Mouse (Mus musculus): ENCODE measurements around the gene Wdr20. TPM values are rescaled to one million over a fixed set of nuclear protein-coding genes. Genes with fewer than 3 reads are reported as not detected.
"Not testable (repeated sequence)": the region's sequence is repeated elsewhere in the genome, so short reads cannot be mapped to it uniquely, and the experiment has no call there.

The Wdr20 gene
- 19.4 and 26.8 TPM in 2 replicates for polyA plus RNA-seq (2012; rRNA removed)

DNA sequence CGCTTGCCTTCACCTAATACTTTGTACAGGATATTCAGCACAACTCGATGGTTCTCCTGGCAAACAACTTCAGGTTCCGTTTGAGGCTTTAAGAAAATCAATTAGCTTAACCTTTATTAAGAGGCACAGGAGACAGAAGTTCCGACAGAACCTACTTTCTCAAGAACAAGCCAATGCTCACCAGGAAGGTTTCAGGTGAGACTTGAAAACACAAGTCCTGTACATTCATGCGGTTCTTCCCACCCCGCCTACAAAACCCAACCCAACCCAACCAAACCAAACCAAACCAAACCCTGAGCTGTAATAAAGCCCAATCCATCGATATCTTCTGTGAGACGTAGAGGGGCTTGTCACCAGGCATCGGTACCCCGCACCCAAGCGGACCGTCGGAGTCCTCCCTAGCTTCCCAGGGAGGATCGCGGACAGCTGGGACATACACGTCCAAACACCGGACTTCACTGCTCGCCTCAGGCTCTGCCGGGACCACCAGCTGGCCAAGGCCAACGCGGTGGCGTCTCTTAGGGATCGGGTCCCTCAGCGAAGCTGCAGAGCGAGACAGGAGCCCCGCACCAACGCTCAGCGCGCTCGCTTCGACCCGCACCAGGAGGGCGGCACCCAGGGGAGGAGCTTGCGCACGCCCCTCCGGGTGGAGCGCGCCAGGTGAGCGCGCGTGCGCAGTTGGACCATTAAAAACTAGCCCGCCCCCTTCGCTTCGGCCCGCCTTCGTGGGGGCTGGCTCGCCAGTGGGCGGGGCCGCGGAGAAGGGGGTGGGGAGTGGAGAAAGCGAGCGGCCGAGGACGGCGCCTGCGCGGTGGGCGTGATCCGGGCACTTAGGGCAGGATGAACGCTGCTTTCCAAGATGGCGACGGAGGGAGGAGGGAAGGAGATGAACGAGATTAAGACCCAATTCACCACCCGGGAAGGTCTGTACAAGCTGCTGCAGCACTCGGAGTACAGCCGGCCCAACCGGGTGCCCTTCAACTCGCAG, at the start of gene Wdr20:
Gene Wdr20, plus strand, starts transcription at position 775 of the 988 bp plus-strand sequence.
- DNase-seq (ENCODE audit: low read depth, low spot score): peak; percentile 80
- under 1% methylated on average over 69 of the region's 69 CpGs for WGBS

DNA sequence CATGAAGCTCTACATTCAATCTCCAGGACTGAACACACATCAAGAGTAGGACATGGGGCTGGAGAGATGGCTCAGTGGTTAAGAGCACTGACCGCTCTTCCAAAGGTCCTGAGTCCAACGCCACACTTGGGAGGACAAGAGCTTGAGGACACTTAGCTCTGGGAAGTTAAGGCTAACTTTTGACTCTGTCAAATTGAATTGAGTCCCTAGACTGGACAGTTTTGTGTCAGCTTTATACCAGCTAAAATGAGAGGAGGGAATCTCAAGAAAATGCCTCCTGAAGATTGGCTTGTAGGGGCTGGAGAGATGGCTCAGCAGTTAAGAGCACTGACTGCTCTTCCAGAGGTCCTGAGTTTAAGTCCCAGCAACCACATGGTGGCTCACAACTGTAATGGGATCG, 48.8 kb upstream of the Wdr20 start:
- WGBS: 90% methylated on average over 3 of the region's 3 CpGs
- DNase-seq (ENCODE audit: low read depth, low spot score): not testable (repeated sequence)

DNA sequence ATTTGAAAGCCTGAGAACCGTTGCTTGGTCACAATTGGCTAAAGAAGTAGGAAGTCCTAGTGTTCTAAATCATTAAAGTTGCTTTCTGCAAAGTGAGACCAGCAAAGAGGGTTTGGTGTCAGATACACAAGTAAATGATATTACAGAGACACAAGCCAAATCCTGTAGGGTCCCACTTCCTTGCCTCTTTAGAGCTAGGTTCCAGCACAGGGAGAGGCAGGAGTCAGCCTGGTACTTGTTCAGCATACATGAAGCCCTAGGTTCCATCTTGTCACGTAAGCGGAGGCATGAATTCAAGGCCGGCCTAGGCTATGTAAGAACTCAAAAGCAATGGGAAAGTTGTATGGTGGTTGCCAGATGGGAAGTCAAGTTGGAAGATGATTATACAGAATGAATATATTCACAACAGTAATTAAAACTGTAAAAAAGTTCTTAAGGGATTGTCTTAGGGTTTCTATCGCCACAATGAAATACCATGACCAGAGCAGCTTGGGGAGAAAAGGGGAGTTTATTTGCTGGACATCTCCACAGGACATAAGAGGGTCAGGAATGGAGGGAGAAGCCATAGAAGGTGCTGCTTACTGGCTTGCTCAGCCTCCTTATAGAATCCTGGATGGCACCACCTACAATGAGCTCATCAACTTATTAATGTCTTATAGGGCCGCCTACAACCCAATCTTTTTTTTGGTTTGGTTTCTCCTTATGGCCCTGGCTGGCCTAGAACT, 47.7 kb upstream of the Wdr20 start:
- 85% methylated on average over 6 of the region's 6 CpGs for WGBS
- no peak for DNase-seq (ENCODE audit: low read depth, low spot score)

DNA sequence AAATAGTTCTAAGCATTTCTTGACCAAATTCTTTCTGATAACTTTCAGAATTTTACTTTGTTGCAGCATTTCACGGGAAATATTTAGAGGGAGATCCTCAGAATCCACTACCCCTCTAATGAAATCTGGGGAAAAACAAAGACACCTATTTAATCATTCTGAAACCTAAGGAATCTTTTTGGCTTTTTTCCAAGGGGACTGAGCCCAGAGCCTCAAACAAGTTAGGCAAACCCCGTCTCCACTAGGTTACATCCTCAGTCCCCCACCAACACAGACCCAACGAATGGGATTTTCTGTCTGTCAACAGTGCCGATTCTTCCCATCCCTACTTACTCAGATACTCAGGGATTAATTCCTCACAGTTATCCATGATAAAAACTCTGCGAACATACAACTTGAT, 44.4 kb upstream of the Wdr20 start:
- not testable (repeated sequence) for DNase-seq (ENCODE audit: low read depth, low spot score)
- WGBS: 66% methylated on average over 5 of the region's 5 CpGs

DNA sequence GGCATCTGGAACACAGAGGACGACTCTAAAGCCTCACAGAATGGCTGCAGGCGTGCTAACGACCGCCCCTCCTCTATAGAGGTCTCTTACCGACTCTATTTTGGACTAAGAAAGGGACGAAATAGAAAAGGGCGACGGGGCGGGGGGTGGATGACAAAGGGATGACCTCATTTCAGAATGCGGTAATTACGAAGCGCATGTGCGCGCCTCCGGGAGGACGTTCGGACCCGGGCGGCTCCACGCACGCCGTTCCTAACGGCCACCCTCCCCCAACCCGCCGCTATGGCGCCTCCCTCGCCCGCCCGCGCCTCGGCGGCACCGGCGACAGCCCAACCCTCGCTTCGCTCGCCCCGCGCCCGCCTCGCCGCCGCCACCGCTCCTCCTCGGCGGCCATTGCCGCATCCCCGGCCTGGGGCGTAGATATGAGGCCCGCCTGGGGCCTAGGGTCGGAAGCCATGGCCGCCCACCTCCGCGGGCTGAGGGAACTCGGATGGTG, 42.0 kb upstream of the Wdr20 start:
- WGBS: under 1% methylated on average over 55 of the region's 55 CpGs
- DNase-seq (ENCODE audit: low read depth, low spot score): no peak

DNA sequence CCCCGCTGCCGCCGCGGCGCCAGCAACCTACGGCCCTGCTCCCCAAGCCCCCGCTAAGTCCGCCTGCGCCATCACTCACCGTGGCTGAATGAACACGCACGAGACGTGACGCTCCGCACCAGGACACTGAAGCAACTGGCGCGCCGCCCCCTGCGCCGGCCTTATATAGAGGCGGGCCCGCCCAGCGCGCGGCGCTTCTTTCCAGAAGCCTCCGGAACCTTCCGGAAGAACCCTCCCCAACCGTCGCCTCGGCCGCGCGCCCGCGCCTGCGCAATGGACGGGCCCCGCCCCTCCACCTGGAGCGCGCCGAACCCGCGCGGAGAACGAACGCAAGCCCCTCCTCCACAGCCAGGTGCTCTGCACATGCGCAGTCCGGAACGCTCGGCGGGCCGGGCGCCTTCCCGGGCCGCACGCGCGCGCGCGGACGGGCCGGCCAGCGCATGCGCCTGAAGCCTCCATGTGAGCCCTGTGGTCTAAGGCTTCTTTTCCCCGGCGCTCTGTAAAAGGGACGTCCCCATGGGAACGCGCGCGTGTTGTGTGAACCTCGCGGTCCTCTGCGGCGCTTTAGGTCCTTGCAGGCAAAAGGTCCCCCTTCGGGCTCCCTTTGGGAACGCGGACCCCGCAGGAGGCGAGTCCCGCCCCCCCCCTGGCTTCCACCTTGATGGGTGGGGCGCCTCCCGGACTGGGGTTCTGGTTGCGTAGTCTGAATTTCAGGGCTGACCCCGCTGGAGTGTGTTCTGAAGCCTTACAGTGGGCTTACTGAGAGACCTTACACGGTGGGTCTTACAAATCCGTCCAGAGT, 41.4 kb upstream of the Wdr20 start:
- 1% methylated on average over 89 of the region's 89 CpGs for WGBS
- DNase-seq (ENCODE audit: low read depth, low spot score): peak; percentile 73

DNA sequence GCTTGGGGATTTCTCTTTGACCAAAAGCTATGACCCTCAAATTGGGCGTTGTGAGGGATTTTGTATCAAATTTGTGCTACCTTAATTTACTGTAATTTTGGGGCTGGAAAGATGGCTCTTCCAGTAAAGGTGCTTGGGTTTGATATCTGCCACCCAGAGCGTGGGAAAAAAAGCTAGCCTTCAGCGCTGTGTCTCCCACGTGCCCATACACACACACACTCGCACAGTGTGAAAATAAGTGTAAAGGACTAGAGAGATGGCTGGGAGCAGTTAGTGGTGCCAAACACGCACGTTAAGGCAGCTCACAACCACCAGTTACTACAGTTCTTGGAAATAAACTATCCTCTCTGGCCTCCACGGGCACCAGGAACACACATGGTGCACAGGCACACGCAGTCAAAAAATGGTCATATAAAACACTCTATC, 40.8 kb upstream of the Wdr20 start:
- WGBS: 41% methylated on average over 9 of the region's 9 CpGs
- DNase-seq (ENCODE audit: low read depth, low spot score): no peak

DNA sequence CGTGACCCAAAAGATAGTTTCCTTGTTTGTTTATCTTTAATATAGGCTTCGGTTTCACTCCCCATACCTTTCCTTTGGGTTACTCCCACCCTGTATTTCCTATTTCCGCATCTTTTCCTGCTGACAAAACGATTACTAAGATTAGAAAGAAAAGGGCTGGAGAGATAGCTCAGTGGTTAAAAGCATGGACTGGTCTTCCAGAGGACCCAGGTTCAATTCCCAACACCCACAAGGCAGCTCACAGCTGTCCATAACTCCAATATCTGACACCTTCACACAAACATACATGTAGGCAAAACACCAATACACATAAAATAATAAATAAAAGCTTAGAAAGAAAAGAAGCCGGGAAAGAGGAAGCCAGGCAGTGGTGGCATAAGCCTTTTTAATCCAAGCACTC, 40.3 kb upstream of the Wdr20 start:
- no peak for DNase-seq (ENCODE audit: low read depth, low spot score)
- 63% methylated on average over 5 of the region's 5 CpGs for WGBS

DNA sequence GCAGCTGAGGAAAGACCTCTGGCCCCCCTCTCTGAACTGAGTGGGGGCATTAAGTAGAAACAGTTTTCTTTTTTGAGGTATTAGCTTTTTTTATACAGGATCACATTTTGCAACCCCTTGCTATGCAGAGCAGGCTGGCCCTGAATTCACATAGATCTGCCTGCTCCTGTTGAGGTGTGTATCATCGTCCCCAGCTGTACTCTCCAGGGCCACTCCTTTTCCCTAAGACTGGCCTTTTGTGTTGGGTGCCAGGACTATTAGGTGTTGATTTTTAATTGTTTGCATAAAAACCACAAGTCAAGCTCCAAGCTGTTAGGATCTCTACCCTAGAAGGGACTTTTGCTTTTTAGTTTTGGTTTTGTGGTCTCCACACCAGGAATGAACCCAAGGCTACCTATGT, 39.7 kb upstream of the Wdr20 start:
- WGBS: 53% methylated on average over 1 of the region's 1 CpGs
- no peak for DNase-seq (ENCODE audit: low read depth, low spot score)

DNA sequence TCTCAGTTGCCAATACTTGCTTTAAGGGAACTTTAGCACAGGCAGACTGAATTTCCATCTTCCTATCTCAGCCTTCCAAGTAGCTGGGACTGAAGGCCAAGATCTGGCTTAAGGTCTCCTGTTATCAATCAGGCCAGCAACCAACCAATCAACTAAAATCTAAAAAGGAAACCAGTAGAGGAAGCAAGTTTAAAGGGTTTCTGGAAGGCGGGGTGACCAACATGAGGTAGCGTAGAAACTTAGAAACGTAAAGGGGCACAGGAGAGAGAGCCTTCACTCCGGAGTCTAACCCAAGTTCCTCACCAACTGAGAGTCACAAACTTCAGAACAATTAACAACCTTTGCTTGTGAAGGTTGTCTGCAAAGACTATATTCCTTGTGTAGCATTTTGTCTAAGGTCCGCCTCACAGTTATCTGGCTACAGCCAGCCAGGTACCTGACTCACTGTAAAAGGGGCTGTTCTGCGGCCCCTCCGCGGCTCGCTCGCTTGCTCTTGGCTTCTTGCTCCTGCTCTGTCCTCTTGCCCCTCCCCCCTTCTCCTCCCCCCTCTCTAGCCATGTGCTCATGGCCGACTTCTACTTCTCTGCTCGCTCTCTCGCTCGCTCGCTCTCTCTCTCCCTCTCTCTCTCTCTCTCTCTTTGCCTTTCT, 39.1 kb upstream of the Wdr20 start:
- 73% methylated on average over 15 of the region's 15 CpGs for WGBS
- no peak for DNase-seq (ENCODE audit: low read depth, low spot score)

DNA sequence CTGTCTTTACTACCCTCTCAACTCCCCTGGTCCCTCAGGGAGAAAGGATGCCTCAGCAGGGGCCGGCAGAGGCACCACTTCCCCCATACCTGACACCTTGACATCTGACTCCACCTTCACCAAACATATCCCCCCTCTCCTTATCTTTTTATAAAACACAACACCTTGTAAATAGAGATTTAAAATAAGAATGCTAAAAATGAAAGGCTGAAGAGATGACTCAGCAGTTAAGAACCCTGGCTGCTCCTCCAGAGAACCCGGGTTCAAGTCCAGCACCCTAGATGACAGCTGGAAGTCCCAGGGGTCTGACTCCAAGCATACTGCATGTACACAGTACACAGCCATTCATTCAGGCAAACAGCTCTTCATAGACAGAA, 38.6 kb upstream of the Wdr20 start:
- WGBS: 33% methylated on average over 2 of the region's 2 CpGs
- DNase-seq (ENCODE audit: low read depth, low spot score): no peak

DNA sequence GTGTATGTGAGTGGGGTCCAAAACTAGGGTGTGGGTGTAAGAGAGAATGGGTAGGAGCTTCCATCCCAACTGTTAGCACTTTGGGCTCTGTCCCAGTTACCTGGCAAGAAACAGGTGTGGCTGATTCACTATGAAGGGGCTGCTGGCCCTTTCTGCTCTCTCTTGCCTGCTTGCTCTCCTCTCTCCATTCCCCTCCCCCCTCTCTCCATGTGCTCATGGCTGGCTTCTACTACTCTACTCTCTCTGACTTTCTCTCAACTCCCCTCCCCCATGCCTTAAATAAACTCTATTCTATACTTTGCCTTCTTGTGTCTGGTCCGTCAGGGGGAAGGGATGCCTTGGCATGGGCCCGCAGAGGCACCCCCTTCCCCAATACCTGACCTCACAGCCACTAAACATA, 37.0 kb upstream of the Wdr20 start:
- WGBS: 76% methylated on average over 2 of the region's 2 CpGs
- no peak for DNase-seq (ENCODE audit: low read depth, low spot score)

DNA sequence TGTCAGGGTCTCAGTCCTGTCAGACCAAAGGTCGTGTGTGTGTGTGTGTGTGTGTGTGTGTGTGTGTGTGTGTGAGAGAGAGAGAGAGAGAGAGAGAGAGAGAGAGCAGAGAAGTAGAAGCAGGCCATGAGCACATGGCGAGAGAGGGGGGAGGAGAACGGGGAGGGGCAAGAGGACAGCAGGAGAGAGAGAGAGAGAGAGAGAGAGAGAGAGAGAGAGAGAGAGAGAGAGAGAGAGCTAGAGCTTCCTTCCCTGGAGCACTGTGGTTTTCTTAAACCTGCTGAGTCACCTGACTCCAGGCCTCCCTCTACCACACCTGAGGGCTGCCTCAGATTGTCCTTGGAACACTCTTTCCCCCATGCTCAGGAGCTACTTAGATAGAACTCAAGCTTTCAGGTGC, 36.4 kb upstream of the Wdr20 start:
- 38% methylated on average over 2 of the region's 3 CpGs for WGBS
- DNase-seq (ENCODE audit: low read depth, low spot score): not testable (repeated sequence)

DNA sequence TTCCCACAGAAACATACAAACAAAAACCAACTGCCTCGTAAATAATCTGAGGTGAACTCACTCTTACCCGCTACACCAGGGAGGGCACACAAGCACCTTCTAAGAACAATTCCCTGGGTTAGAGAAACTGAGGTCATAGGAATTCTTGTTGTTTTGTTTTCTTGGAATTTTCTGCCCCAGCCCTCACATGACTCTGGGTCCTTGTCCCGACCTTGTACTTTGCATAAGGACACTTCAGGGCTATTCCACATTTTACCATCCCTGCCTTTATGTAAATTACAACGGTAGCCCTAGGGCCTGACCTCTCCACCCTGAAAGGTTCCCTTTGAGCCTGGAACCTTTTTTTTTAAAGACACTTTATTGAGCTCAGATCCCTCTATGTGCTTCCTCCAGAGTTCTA, 35.2 kb upstream of the Wdr20 start, which contains the start of gene Hsp90aa1:
Gene Hsp90aa1, minus strand, starts transcription at position 173 of the 400 bp plus-strand sequence.
- 41% methylated on average over 4 of the region's 4 CpGs for WGBS

DNA sequence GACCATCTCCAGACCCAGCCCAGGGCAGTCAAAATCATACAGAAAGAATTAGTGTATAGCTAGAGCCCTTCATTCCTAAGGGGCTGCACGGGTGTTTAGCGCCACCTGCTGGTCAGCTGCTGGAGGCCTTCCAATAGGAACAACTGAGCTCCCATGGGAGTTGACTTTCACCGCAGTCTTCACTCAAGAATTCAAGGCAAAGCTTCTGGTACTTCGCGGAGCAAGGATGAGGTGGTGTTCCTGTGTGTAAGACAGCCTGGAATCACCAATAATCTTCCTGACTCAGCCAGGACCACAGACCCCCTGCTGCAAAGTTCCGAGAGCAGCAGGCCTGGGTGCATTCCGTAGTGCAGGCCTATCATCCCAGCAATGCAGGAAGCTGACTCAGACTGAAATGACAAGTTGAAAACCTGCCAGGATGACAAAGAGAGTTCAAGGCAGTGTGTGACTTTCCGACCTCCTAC, 34.7 kb upstream of the Wdr20 start:
- 21% methylated on average over 8 of the region's 8 CpGs for WGBS

More for the DNA sequence above, 35.2 kb upstream of the Wdr20 start, which contains the start of gene Hsp90aa1:
- DNase-seq (ENCODE audit: low read depth, low spot score): no peak

DNA sequence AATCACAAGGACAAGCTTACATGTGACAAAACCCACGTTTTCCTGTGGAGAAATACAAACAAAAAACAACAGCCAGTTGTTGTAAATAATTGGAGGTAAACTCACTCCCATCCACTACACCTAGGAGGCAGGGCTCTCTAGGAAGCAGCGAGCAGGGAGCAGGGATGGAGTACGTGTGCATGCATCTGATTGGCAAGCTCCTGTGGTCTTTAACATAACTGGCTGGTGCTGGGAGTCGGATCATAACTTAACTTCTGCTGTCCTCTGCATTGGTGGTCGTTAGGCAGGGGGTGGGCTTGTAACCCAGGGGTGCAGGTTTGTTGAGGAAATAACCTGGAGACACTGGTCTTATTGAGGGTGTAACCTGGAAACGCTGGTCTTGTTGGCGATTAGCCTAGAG, 34.1 kb upstream of the Wdr20 start:
- no peak for DNase-seq (ENCODE audit: low read depth, low spot score)
- WGBS: 76% methylated on average over 7 of the region's 7 CpGs

More for the DNA sequence above, 34.7 kb upstream of the Wdr20 start:
- no peak for DNase-seq (ENCODE audit: low read depth, low spot score)

DNA sequence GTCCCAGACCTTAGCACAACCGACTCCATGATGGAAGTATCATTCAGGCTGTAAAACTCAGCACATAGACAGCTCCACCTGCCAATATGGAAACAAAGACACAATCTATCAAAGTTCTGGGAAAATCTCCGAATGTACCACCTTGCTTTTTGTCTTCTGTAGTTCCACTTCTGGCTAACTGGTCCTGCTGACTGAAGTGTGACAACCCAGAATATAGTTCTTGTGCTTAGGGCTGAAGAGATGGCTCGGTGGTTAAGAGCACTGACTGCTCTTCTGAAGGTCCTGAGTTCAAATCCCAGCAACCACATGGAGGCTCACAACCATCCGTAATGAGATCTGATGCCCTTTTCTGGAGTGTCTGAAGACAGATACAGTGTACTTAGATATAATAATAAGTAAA, 32.3 kb upstream of the Wdr20 start:
- not testable (repeated sequence) for DNase-seq (ENCODE audit: low read depth, low spot score)
- WGBS: 84% methylated on average over 4 of the region's 4 CpGs

DNA sequence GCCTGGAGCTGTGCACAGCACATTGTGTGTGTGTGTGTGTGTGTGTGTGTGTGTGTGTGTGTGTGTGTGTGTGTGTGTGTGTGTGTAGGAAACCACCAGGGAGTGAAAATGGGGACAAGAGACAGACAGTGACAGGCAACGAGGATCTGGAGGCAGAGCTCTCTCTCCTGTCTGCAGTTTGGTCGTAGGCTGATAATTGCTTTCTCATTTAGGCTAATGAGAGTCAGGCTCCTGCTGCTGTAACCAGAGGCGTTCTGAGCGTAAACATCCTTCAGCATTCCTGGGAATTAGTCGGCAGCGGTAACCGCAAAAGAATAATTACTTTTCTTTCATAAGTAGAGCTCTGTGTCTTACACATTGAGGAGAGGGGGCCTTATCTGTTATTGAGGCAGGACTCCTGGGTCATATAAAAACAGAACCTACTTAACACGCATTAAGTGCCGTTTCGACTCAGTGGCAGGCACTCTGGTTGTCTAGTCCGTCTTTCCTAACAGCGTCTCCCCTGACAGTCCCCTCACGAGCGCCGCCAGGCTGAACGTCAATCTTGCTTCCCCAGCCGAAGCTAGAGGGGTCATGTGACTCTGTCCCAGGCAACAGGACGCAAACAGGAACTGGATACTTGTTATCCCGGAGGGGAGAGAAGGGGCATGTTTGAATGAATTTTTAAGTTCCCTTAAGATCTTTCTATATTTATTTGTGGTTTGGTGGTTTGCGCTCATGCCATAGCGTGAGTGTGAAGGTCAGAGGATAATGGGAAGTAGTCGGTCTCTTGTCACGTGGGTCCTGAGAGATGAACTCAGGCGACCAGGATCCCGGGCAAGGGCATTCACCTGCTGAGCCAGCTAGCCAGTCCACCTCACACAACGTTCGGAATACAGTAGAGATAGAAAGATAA, 31.2 kb upstream of the Wdr20 start:
- 3% methylated on average over 27 of the region's 27 CpGs for WGBS

More for the DNA sequence above, 31.2 kb upstream of the Wdr20 start:
- DNase-seq (ENCODE audit: low read depth, low spot score): no peak

All from large intestine, adult 2 months (tissue).